8 mouse cellular contexts compared by ENCODE assay signal in genomic region chr10:80921923-80922322, GRCm38 (mm10). TPM values are rescaled to one million over a fixed set of nuclear protein-coding genes. Genes with fewer than 3 reads are reported as not detected.
DNase-seq lines count a peak whose midpoint lies in the region; ATAC-seq and TF ChIP-seq lines count a peak whose summit lies in the region.

No protein-coding gene starts in this region.

- TF ChIP-seq POLR2A in cerebellum, adult 2 months (IDR thresholded peaks at IDR 0.05; ENCODE audit: borderline replicate concordance, insufficient read depth, low read length): no peak

- peak; percentile 66 for DNase-seq in adrenal gland, postnatal 14 days
- no peak for DNase-seq in adrenal gland, adult 2 months
- DNase-seq in lung, postnatal 4 days: peak; percentile 58 to 77
- no peak for DNase-seq in cerebellum, adult 2 months
- DNase-seq in yolk sac, embryonic 10.5 days (ENCODE audit: low spot score): no peak
- DNase-seq in adrenal gland, adult 8-10 months: no peak

- 7% methylated on average over 16 of the region's 16 CpGs for WGBS in forebrain, embryonic 13.5 days
- WGBS in kidney, embryonic 15.5 days: 4% methylated on average over 16 of the region's 16 CpGs
- WGBS in cerebellum, adult 2 months: 21% methylated on average over 16 of the region's 16 CpGs

- peak overlapping the region; percentile 54 for H3K9ac ChIP-seq in forebrain, embryonic 13.5 days
- peak overlapping the region; percentile 41 for H3K9ac ChIP-seq in kidney, embryonic 15.5 days

- no peaks in the 10 kb centered on the region for H3K27me3 ChIP-seq in forebrain, embryonic 13.5 days
- no peaks in the 10 kb centered on the region; the same call in 1 of the 2 replicates for H3K27me3 ChIP-seq in kidney, embryonic 15.5 days
- no peaks in the 10 kb centered on the region for H3K27me3 ChIP-seq in cerebellum, adult 2 months (ENCODE audit: control insufficient read depth, insufficient read depth, low read length)

- no peak for TF ChIP-seq CTCF in cerebellum, adult 2 months (IDR thresholded peaks at IDR 0.05; ENCODE audit: borderline replicate concordance, insufficient read depth, low read depth, low read length)

- peaks cover 15% of the 10 kb centered on the region for H3K4me1 ChIP-seq in forebrain, embryonic 13.5 days
- H3K4me1 ChIP-seq in kidney, embryonic 15.5 days: peaks cover 28% of the 10 kb centered on the region
- H3K4me1 ChIP-seq in cerebellum, adult 2 months (ENCODE audit: control insufficient read depth, insufficient read depth, low read length): no peaks in the 10 kb centered on the region

- H3K27ac ChIP-seq in forebrain, embryonic 13.5 days: no peak overlapping the region
- peak overlapping the region; percentile 76 for H3K27ac ChIP-seq in kidney, embryonic 15.5 days
- H3K27ac ChIP-seq in cerebellum, adult 2 months (ENCODE audit: insufficient read depth, low read length): no peak overlapping the region

- H3K4me3 ChIP-seq in forebrain, embryonic 13.5 days: peak overlapping the region; percentile 17
- H3K4me3 ChIP-seq in kidney, embryonic 15.5 days (replicated peaks): peak overlapping the region; percentile 38
- H3K4me3 ChIP-seq in cerebellum, adult 2 months (replicated peaks; ENCODE audit: insufficient read depth, low read depth, low read length): no peak overlapping the region

- H3K9me3 ChIP-seq in forebrain, embryonic 13.5 days (replicated peaks): no peaks in the 10 kb centered on the region
- no peaks in the 10 kb centered on the region for H3K9me3 ChIP-seq in kidney, embryonic 15.5 days (replicated peaks)

- no peak for ATAC-seq in forebrain, embryonic 13.5 days
- ATAC-seq in kidney, embryonic 15.5 days (replicated peaks; ENCODE audit: low FRiP score): peak; percentile 47

- peak overlapping the region; percentile 46 for H3K4me2 ChIP-seq in forebrain, embryonic 13.5 days
- H3K4me2 ChIP-seq in kidney, embryonic 15.5 days: peak overlapping the region; percentile 65

- H3K36me3 ChIP-seq in forebrain, embryonic 13.5 days (ENCODE audit: poor library complexity, severe bottlenecking): no peaks in the 10 kb centered on the region
- H3K36me3 ChIP-seq in kidney, embryonic 15.5 days: no peaks in the 10 kb centered on the region

RNA-seq across cellular contexts. Expression of gene Lmnb2, which starts 3.9 kb away (rescaled TPM):
- total RNA-seq in adrenal gland, postnatal 14 days (2021): 14.9 and 15.8 TPM in 2 replicates
- total RNA-seq in adrenal gland, adult 2 months (2021): 10 to 100 TPM; 10.8 to 11.4 TPM
- polyA plus RNA-seq in adrenal gland, adult 2 months (2012; rRNA removed): 16.2 and 17.9 TPM in 2 replicates
- 54.0 and 54.9 TPM in 2 replicates for polyA plus RNA-seq in forebrain, embryonic 13.5 days (2015; fragmentation: Nextera tagmentation; extraction: Ambion mirVana)
- 55.0 and 59.3 TPM in 2 replicates for polyA plus RNA-seq in kidney, embryonic 15.5 days (2015; fragmentation: Nextera tagmentation; extraction: Ambion mirVana)
- 39.0 and 42.8 TPM in 2 replicates for polyA plus RNA-seq in cerebellum, adult 2 months (2012; rRNA removed)
- total RNA-seq in adrenal gland, adult 8-10 months (2022): 10 to 100 TPM; 10.0 to 17.2 (median 15.2) TPM

RNA-seq across cellular contexts. Expression of gene Gadd45b, which starts 8.0 kb away (rescaled TPM):
- 29.8 and 91.3 TPM in 2 replicates for total RNA-seq in adrenal gland, postnatal 14 days (2021)
- total RNA-seq in adrenal gland, adult 2 months (2021): 10 to 100 TPM; 25.6 to 84.9 TPM
- polyA plus RNA-seq in adrenal gland, adult 2 months (2012; rRNA removed): 37.6 and 50.8 TPM in 2 replicates
- polyA plus RNA-seq in forebrain, embryonic 13.5 days (2015; fragmentation: Nextera tagmentation; extraction: Ambion mirVana): 4.9 and 5.1 TPM in 2 replicates
- 18.0 and 20.8 TPM in 2 replicates for polyA plus RNA-seq in kidney, embryonic 15.5 days (2015; fragmentation: Nextera tagmentation; extraction: Ambion mirVana)
- polyA plus RNA-seq in cerebellum, adult 2 months (2012; rRNA removed): 30.6 and 33.3 TPM in 2 replicates
- total RNA-seq in adrenal gland, adult 8-10 months (2022): 100 to 1,000 TPM in 1 of 4 experiments, 10 to 100 TPM in 3; 17.5 to 112 (median 73.6) TPM

RNA-seq across cellular contexts. Expression of gene Timm13, which starts 21.2 kb away (rescaled TPM):
- 252 and 257 TPM in 2 replicates for total RNA-seq in adrenal gland, postnatal 14 days (2021)
- 100 to 1,000 TPM; 174 to 231 TPM for total RNA-seq in adrenal gland, adult 2 months (2021)
- polyA plus RNA-seq in adrenal gland, adult 2 months (2012; rRNA removed): 236 and 243 TPM in 2 replicates
- 356 and 364 TPM in 2 replicates for polyA plus RNA-seq in forebrain, embryonic 13.5 days (2015; fragmentation: Nextera tagmentation; extraction: Ambion mirVana)
- 365 and 368 TPM in 2 replicates for polyA plus RNA-seq in kidney, embryonic 15.5 days (2015; fragmentation: Nextera tagmentation; extraction: Ambion mirVana)
- polyA plus RNA-seq in cerebellum, adult 2 months (2012; rRNA removed): 208 and 217 TPM in 2 replicates
- total RNA-seq in adrenal gland, adult 8-10 months (2022): 100 to 1,000 TPM; 154 to 235 (median 185) TPM

RNA-seq across cellular contexts. Expression of gene Tmprss9, which starts 50.3 kb away (rescaled TPM):
- total RNA-seq in adrenal gland, postnatal 14 days (2021): 0.11 TPM in 1 of 2 replicates, not detected in the other
- total RNA-seq in adrenal gland, adult 2 months (2021): not detected
- 0.18 and 0.21 TPM in 2 replicates for polyA plus RNA-seq in adrenal gland, adult 2 months (2012; rRNA removed)
- 0.13 and 0.14 TPM in 2 replicates for polyA plus RNA-seq in forebrain, embryonic 13.5 days (2015; fragmentation: Nextera tagmentation; extraction: Ambion mirVana)
- polyA plus RNA-seq in kidney, embryonic 15.5 days (2015; fragmentation: Nextera tagmentation; extraction: Ambion mirVana): 0.04 TPM in 1 of 2 replicates, not detected in the other
- 0.41 and 0.74 TPM in 2 replicates for polyA plus RNA-seq in cerebellum, adult 2 months (2012; rRNA removed)
- under 1 TPM in 1 of 4 experiments, not detected in 3; 0.18 TPM for total RNA-seq in adrenal gland, adult 8-10 months (2022)

Comparison
In these comparisons a context has a peak if more than half of its experiments do, and no peak if none do; other contexts are left out.
1. DNase-seq: peak in adrenal gland, postnatal 14 days (single experiment) and lung, postnatal 4 days (2 of 2); none in adrenal gland, adult 2 months (single experiment), cerebellum, adult 2 months (0 of 2), yolk sac, embryonic 10.5 days (single experiment) and adrenal gland, adult 8-10 months (single experiment).